Mouse (Mus musculus) kidney, postnatal 14 days (tissue): Measurements from ENCODE around the gene Polr3gl.

ENCODE experiments used
- DNase-seq: peaks from one replicate; pipeline ENCODE4 v3.0.0; 2022; ENCODE audit warnings: mixed read lengths

Polr3gl gene

DNA sequence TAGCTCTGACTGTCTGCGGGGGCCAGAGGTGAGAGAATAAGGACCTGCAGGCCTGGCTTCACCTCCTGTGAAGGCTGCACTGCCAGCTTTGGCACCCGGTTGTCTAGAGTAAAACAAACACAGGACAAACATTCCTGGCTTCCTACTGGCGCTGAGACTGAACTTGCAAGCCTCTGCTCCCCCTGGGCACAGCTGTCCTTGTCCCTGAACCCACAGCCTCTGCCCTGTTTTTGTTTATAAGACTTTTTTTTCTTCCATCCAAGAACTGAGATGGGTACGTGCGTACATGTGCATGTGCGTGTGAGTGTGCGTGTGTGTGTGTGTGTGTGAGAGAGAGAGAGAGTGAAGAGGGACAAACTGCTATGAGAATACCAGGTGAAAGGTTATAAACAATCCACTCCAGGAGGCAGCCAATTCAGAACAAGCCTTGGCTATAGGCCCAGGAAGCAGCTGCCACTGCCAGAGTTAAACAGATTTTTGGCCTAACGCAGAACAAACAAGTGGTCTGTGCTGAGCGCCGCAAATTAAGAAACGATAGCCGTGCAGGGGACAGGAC lies 38.9 kb downstream of the Polr3gl start:
- peak; percentile 91 for DNase-seq

DNA sequence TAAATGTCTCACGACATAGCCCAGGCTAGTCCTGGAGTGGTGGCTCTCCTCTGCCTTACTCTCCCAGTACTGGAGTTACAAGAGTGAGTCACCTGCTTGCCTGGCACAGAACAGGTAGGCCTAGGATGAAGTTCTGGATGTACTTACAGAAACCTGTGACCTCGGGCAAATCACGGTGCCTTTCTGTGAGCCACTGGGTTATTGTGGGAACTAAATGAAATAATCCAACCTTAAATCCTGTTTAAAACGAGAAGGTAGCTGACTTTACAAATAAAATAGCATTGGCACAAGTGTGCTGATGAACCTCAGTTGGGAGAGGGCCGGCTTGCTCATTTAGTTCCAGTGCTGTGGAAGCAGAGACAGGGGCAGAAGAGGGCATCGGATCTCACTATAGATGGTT lies 39.7 kb downstream of the Polr3gl start:
- DNase-seq, result no peak

DNA sequence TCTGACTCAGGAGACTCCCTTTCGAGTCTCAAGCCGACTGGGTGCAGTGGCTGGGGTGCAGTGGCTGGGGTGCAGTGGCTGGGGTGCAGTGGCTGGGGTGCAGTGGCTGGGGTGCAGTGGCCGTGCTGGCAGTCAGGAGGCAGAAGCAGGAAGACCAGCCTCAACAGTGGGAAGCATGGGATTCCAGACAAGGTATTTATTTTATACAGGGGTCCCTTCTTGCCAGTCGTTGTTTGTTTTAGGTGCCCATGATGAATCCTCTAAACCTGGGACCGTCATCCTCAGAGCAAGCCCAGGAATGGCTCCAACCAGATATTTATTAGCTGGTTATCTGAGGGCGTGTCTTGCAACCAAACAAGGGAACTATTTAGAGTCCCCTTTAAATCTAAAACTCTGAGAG lies 40.4 kb downstream of the Polr3gl start:
- DNase-seq, result no peak

DNA sequence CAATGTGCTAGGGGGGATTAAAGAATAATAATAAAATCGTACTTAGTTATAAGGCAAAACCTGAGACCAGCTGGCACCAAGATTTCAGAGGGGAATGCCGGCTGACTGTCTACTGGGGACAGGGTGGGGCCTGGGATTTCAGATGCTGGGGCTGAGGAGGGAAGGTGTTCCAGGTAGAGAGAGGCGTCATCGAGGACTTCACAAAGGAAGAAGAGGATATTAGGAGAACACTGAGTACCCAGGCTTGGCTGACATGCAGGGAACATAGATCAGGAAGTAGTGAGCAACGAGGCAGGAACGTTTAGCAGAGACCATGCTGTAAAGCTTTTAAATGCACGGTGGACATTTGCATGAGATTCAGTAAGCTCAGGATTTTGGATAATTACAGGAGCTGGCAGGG lies 42.1 kb downstream of the Polr3gl start:
- no peak for DNase-seq

DNA sequence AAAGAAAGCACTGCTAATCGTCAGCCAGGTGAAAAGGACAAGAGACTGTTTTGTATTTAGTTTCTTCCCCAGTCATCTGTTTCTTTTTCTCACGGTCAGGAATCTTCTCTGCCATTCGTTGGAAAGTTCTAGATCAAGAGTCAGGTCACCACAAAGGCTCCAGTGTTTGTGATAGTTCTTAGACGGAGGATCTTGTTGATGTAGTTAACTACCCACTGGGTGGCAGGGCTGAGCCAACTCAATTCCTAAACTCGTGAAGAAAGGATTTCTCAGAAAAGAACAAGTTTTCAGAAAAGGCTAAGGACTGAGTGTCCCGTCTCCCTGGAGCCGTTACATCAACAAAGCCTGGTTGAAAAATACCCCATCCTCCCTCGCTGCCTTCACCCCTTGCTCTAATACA lies 42.8 kb downstream of the Polr3gl start:
- DNase-seq, result peak; percentile 84

DNA sequence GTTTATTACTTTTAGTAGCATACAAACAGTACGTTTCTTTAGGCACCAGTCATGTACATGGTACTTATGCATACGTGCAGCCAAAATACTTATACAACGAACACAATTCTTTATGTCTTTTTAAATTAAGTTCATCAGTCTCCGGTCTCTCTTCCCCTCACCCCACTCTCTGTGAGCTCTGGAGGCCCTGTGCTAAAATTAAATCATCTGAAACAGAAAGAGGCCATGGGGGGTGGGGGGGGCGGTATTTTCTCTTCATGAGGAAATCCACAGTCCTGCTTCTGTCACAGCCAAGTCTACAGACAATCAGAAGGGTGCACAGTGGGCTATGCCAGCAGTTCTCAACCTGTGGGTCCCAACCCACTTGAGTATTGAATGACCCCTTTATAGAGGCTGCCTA lies 44.6 kb downstream of the Polr3gl start:
- no peak for DNase-seq

DNA sequence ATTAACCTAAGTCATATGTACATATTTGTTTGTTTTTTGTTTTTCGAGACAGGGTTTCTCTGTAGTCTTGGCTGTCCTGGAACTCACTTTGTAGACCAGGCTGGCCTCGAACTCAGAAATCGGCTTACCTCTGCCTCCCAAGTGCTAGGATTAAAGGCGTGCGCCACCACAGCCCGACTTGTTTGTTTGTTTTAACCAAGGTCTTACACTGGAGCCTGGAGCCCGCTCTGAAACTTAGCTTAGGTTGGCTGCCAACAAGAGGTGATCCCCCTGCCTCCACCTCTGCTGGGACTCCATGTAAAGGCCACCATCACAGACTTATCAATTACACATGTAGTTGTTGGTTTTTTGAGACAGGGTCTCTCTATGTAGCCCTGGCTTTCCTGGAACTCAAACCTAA lies 45.2 kb downstream of the Polr3gl start:
- no peak for DNase-seq

DNA sequence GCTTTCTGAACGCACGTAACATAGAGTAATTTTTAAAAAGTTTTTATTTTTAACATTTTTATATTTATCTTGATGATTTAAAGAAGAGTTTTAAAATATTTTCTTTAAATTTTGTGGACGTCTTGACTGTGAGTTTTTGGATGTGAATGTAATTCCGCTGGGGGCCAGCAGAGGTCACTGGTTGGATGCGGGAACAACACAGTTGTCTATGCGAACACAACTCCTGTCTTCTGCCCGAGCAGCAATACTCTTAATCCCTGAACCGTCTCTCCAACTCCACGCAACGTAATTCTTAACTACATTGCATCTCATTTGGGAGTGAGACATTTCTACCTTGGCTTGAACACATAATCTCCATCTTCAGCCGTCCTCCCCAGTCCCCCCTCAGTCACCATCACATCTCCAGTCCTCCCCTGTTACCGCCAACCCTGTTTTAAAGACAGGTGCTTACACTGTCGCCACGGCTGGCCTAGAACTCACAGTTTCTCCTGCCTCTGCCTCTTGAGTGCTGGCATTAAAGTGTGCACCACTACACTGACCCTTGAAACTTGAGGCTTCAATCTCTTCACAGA lies 46.5 kb downstream of the Polr3gl start:
- peak; percentile 84 for DNase-seq

DNA sequence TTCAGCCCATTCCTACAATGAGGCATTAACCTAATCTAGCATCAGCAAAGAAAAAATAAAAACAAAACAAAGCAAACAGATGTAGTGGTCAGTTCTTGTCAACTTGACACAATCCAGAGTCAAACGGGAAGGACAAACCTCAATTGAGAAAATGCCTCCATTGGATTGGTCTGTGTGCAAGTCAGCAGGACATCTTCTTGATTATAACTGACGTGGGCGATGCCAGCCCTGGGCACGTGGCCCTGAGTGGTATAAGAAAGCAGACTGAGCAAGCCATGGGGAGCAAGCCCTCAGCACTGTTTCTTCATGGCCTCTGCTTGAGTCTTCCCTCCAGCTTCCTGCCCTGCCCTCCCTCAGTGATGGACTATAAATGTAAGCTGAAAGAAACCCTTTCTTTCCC lies 47.1 kb downstream of the Polr3gl start:
- DNase-seq, result no peak

DNA sequence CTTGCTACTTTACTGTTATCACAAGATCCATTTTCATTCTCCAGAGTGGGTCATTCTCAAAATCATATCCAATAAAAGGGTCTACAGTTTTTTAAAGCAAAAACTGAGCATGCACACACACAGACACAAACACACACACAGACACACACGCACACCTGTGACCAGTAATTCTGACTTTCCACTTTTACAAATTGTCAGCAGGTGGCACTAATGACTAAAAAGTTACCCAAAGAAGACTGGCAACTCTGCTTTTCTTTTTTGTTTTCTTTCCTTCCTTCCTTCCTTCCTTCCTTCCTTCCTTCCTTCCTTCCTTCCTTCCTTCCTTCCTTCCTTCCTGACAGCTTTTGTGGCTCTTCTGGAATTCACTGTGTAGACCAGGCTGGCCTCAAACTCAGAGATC lies 48.4 kb downstream of the Polr3gl start:
- DNase-seq, result no peak

DNA sequence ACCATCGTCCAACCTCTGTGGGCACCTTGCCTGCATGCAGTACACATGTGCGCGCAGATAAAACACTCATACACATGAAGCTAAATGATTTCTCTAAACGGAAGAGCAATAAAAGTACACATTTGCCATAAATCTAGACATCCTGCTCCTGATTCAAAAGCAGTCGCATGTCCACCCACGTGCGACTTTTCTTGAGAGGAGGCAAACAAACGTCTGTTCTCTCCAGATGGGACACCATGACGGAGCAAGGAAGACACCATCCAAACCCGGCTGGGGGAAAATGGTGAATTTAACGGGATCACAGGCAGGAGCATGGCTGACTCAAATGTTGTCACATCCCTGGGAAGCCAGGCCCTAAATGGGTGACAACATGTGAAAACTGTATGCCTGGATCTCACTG lies 50.6 kb downstream of the Polr3gl start:
- no peak for DNase-seq

DNA sequence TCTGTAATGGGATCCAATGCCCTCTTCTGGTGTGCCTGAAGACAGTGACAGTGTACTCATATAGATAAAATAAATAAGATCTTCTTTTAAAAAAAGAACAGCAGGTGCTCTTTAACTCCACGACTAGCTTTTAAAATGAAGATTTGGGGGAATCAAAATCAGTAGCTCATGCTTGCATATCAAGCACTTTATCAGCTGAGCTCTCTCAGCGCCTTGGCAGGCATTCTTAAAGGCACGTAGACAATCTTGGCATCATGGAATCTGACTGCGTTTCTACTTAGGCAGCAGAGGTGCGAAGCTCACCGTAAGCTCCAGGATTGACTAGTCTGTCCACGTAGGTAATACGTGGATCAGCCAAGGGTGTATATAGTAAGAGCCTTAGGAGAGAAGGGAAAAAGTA lies 51.4 kb downstream of the Polr3gl start:
- no peak for DNase-seq

DNA sequence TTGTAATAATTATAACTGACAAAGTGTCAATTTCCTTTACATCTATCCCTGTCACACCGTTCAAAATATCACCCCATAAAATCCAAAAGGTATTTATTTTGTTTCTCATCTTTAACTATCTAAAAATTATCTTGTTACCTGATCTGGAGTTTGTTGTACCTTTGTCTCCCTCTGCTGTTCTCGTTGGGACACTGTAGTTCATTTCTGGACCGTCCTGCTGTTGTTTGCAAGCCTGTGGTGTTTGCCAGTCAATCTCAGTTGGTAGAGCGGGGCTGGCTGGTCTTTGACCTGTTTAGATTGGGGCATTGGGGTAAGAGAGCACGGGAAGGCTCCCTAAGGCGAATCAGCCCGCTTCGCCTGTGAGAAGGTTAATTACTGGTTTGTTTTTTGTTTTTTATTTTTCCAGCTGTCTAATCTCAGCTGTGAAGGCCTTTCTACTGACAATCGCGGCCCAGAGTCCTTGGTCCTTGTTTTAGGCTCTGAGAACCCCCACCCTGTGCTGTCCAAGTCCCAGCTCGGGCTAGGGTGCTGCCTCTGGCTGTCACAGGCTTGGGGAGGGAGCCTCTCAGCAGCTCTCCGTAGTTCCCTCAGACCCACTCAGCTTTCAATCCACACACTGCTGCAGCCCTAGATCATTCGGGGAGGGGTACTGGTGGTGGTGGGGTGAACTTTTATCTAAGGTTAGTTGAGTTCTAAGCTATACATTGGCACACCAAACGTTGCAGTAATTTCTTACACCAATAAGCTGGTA lies 52.5 kb downstream of the Polr3gl start:
- DNase-seq, result no peak

DNA sequence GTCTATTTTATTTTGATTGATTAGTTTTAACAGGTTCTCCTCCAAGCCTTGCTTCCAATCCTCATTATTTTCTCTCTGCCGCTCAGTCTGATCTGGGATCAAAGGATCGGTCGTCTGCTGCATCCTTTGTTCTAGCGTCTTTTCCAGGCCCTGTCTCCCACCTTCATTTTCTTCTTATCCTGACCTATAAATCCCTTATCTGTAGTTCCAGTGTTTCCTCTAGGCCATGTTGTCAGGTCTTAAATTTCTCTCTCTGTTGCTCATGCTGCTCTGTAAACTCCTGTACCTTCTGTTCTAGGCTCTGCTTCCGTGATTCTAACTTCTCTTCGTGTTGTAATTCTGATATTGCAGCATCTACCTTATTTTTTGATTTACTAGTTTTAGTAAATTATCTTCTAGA lies 53.2 kb downstream of the Polr3gl start:
- DNase-seq, result no peak

DNA sequence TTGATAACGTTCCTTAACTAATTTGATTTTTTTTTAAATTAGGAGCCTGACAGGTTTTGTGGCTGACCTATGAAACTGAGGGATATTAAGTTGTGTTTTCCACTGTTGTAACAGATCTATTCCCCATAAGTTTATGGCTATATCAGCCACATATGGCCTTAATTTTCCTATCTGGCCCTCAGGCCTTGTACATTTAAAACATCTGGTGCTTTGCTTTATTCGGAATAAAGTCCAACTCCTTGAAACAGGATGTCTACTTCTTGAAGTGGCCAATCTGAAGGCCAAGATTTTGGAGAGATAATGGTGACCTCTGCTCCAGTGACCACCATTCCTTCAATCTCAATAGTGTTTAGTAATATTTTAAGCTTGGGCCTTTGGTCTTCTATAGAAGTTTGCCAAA lies 54.7 kb downstream of the Polr3gl start:
- DNase-seq, result no peak

DNA sequence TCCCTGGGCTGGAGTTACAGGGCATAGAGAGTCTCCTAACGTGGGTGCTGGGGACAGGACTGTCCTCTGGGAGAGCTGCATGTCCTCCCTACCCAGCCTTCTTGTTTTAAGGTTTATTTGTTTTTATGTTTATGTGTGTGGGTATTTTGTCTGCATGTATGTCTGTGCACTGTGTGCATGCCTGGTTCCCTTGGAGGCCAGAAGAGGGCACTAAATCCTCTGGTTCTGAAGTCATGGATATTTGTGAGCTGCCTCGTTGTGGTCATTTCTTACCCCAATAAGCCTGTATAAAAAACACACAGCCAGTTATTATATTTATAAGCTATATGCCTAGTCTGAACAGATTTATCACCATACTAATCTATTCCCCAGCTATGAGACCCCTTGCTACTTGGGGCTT lies 59.7 kb downstream of the Polr3gl start:
- no peak for DNase-seq

DNA sequence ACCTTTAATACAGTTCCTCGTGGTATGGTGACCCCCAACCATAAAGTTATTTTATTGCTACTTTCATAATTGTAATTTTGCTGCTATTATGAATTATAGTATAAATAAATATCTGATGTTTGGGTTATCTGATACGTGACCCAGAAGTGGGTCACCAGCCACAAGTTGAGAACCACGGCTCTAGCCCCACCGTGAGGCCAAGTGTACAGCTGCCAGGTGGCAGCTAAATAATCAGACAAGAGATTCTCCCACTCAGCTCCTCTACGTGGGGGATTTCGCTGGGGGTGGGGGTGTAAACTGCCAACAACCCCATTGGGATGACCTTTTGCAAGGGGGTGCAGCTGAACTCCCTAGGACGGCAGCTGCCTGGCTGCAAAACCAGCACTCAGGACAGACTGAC lies 61.9 kb downstream of the Polr3gl start:
- DNase-seq, result no peak

DNA sequence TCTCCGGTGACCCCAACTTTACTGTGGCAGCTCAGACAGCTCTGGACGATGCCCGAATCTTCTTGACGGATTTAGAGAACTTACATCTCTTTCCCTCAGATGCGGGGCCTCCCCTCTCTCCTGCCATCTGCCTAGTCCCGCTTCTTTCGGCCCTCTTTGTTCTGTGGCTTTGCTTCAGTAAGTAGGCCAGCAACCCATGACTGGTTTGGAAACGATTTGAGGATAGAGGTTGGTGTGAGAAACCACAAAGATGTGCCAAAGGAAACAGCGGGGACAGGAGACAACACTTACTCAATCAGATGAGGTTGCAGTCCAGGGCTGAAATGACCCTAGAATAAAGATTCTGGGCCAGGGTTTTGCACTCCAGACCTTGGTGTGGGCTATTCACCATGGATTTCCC lies 65.5 kb downstream of the Polr3gl start:
- DNase-seq, result no peak
